Mouse (Mus musculus) myocyte (in vitro differentiated cells): ENCODE data around the gene Cabp7. TPM values are rescaled to one million over a fixed set of nuclear protein-coding genes. Genes with fewer than 3 reads are reported as not detected.

Experiments
- H3K27me3 ChIP-seq: one replicate; pipeline ENCODE4 v1.6.1; 2011; ENCODE audit not compliant: control insufficient read depth, insufficient read depth, insufficient read length
- H3K36me3 ChIP-seq: one replicate; pipeline ENCODE4 v1.6.1; 2011; ENCODE audit not compliant: control insufficient read depth, insufficient read depth
- H3K4me2 ChIP-seq: one replicate; pipeline ENCODE4 v1.6.1; 2011; ENCODE audit warnings: low read depth, control low read depth
- H3K4me3 ChIP-seq: one replicate; pipeline ENCODE4 v1.5.1; 2011; ENCODE audit warnings: mild to moderate bottlenecking, control low read depth, moderate library complexity
- H3K79me2 ChIP-seq: one replicate; pipeline ENCODE4 v1.6.1; 2011; ENCODE audit not compliant: control insufficient read depth, insufficient read depth
- H3ac ChIP-seq: one replicate; pipeline ENCODE4 v1.6.1; 2011; ENCODE audit not compliant: control insufficient read depth, insufficient read length
- CEBPB ChIP-seq: IDR thresholded peaks from 2 replicates; pipeline ENCODE4 v1.6.1; 2011; ENCODE audit warnings: mild to moderate bottlenecking, moderate library complexity; ENCODE audit not compliant: poor library complexity, insufficient read depth, severe bottlenecking
- E2F4 ChIP-seq: IDR thresholded peaks from one replicate; pipeline ENCODE4 v1.6.1; 2011; ENCODE audit warnings: mild to moderate bottlenecking, control low read depth, moderate library complexity; ENCODE audit not compliant: insufficient read depth
- MAX ChIP-seq: IDR thresholded peaks from one replicate; pipeline ENCODE4 v1.6.1; 2011; ENCODE audit warnings: low read depth, mild to moderate bottlenecking, control low read depth
- MYOD1 ChIP-seq, 3 experiments: IDR thresholded peaks; one replicate each; pipeline ENCODE4 v1.6.1; 2011; ENCODE audit warnings: control low read depth in 2 of 3, low read depth in 2 of 3, mild to moderate bottlenecking in 2 of 3, moderate library complexity in 1 of 3; ENCODE audit not compliant: insufficient read length in 2 of 3, control insufficient read depth in 1 of 3
- MYOG ChIP-seq, 3 experiments: IDR thresholded peaks; one replicate each; pipeline ENCODE4 v1.6.1; 2011; ENCODE audit warnings: control low read depth in 2 of 3, low read depth in 2 of 3, mild to moderate bottlenecking in 2 of 3; ENCODE audit not compliant: insufficient read length in 2 of 3, control insufficient read depth in 1 of 3, insufficient read depth in 1 of 3
- POLR2A ChIP-seq: IDR thresholded peaks from one replicate; pipeline ENCODE4 v1.6.1; 2011; ENCODE audit warnings: low read depth, mild to moderate bottlenecking, control low read depth, moderate library complexity; ENCODE audit not compliant: insufficient read length
- POLR2AphosphoS2 ChIP-seq: IDR thresholded peaks from one replicate; pipeline ENCODE4 v1.6.1; 2011; ENCODE audit warnings: low read depth, control low read depth; ENCODE audit not compliant: insufficient read length
- REST ChIP-seq: IDR thresholded peaks from one replicate; pipeline ENCODE4 v1.6.1; 2011; ENCODE audit warnings: mild to moderate bottlenecking, control low read depth, moderate library complexity; ENCODE audit not compliant: insufficient read depth, insufficient read length
- SRF ChIP-seq: IDR thresholded peaks from one replicate; pipeline ENCODE4 v1.6.1; 2011; ENCODE audit warnings: low read depth; ENCODE audit not compliant: control insufficient read depth, insufficient read length
- TCF12 ChIP-seq: IDR thresholded peaks from one replicate; pipeline ENCODE4 v1.6.1; 2011; ENCODE audit warnings: mild to moderate bottlenecking, control low read depth; ENCODE audit not compliant: poor library complexity, insufficient read depth, severe bottlenecking
- TCF3 ChIP-seq: IDR thresholded peaks from one replicate; pipeline ENCODE4 v1.6.1; 2011; ENCODE audit warnings: low read depth, control low read depth; ENCODE audit not compliant: insufficient read length
- USF1 ChIP-seq: IDR thresholded peaks from one replicate; pipeline ENCODE4 v1.6.1; 2011; ENCODE audit warnings: low read depth, mild to moderate bottlenecking, control low read depth, moderate library complexity
- polyA plus RNA-seq: library from polyadenylated mRNA; unstranded; fragments of >200 nt; fragmentation: generic; extraction: Trizol; gene quantifications from one replicate; pipeline ENCODE4 v1.2.1, GENCODE M21; 2012; ENCODE audit warnings: missing spikeins

Cabp7 gene
- polyA plus RNA-seq, 1 experiment: 0.08 TPM

DNA sequence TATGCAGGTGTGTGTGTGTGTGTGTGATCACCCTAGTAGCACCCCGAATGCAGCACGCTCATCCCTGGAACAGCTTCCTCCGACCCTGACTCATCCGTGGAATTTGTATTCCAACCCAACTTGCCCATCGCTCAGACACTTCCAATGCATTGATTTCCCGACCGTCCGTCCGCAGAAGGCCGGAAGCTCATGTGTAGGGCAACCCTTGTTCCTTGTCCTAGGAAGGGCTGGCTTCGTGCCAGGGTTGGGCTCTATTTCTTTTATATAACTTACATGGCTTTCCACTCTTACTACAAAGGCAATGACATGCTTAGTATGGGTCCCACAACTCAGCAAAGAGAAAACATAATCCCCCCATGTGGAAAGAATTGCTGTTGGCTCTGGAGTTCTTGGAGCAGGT lies 54.4 kb downstream of the Cabp7 start:
- no peaks in the 10 kb centered on the region for H3K27me3 ChIP-seq
- TF ChIP-seq POLR2AphosphoS2 (no peak), SRF (no peak), TCF12 (no peak), MAX (no peak), MYOD1 (IDR thresholded peaks at IDR 0.05; ENCODE audit: control insufficient read depth in 1 of 3, insufficient read length in 2 of 3, low read depth in 2 of 3) (no peak), POLR2A (no peak), TCF3 (no peak), MYOG (IDR thresholded peaks at IDR 0.05; ENCODE audit: control insufficient read depth in 1 of 3, insufficient read depth in 1 of 3, insufficient read length in 2 of 3, low read depth in 2 of 3) (no peak), USF1 (no peak), REST (no peak), CEBPB (no peak), E2F4 (no peak)
- no peaks in the 10 kb centered on the region for H3K79me2 ChIP-seq
- no peak overlapping the region for H3ac ChIP-seq
- H3K4me3 ChIP-seq: no peak overlapping the region
- H3K4me2 ChIP-seq: no peak overlapping the region
- H3K36me3 ChIP-seq: no peaks in the 10 kb centered on the region

DNA sequence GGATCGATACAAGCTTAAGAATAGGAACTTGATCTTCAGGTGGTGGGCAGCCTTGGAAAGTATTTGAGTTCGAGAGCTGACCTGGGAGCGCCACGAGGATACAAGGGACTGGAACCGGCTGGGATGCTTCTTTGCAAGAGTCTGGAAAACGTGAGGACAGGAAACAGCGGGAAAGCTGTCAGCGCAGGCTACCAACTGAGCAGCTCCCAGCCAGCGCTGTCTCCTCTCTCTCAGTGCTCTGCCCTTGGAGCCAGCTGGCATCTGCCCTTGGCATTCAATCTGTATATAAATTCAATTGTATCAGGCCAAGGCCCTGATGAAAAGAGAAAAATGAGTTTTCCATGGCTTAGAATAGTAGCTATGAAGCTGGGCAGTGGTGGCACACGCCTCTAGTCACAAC lies 55.4 kb downstream of the Cabp7 start:
- no peak overlapping the region for H3ac ChIP-seq
- H3K4me2 ChIP-seq: no peak overlapping the region
- H3K27me3 ChIP-seq: no peaks in the 10 kb centered on the region
- no peaks in the 10 kb centered on the region for H3K79me2 ChIP-seq
- no peak overlapping the region for H3K4me3 ChIP-seq
- no peak for TF ChIP-seq POLR2A
- TF ChIP-seq SRF: no peak
- no peak for TF ChIP-seq USF1
- TF ChIP-seq TCF12: no peak
- no peak for TF ChIP-seq MAX
- no peak for TF ChIP-seq E2F4
- no peak for TF ChIP-seq REST
- no peak for TF ChIP-seq TCF3
- TF ChIP-seq MYOD1 (IDR thresholded peaks at IDR 0.05; ENCODE audit: control insufficient read depth in 1 of 3, insufficient read length in 2 of 3, low read depth in 2 of 3): no peak
- no peak for TF ChIP-seq POLR2AphosphoS2
- TF ChIP-seq CEBPB: no peak
- TF ChIP-seq MYOG (IDR thresholded peaks at IDR 0.05; ENCODE audit: control insufficient read depth in 1 of 3, insufficient read depth in 1 of 3, insufficient read length in 2 of 3, low read depth in 2 of 3): no peak
- H3K36me3 ChIP-seq: no peaks in the 10 kb centered on the region

DNA sequence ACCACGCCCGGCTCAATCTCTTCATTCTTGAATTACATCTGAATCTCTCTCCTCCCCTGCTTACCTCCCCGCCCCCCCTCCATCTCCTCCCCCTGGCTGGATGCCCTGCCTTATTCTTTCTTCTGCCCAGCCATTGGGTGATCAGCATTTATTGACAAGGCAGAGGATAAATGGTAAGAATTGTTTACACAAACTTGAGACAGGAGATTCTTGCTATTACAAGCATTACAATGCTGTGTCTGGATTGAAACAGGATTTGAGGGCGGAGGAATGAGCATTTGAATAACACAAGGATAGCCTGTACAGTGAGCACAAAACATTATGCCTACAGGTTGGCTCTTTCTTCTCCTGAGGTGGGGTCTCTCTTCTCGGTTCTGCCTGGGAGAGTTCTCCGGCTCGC lies 56.2 kb downstream of the Cabp7 start:
- Histone ChIP-seq H3K27me3 (no peaks in the 10 kb centered on the region), H3K79me2 (no peaks in the 10 kb centered on the region), H3K4me3 (no peak overlapping the region), H3ac (no peak overlapping the region), H3K36me3 (no peaks in the 10 kb centered on the region), H3K4me2 (no peak overlapping the region)
- no peak for TF ChIP-seq USF1
- no peak for TF ChIP-seq REST
- TF ChIP-seq TCF3: no peak
- no peak for TF ChIP-seq CEBPB
- no peak for TF ChIP-seq E2F4
- TF ChIP-seq SRF: no peak
- no peak for TF ChIP-seq MYOD1 (IDR thresholded peaks at IDR 0.05; ENCODE audit: control insufficient read depth in 1 of 3, insufficient read length in 2 of 3, low read depth in 2 of 3)
- no peak for TF ChIP-seq MAX
- no peak for TF ChIP-seq MYOG (IDR thresholded peaks at IDR 0.05; ENCODE audit: control insufficient read depth in 1 of 3, insufficient read depth in 1 of 3, insufficient read length in 2 of 3, low read depth in 2 of 3)
- TF ChIP-seq POLR2A: no peak
- TF ChIP-seq POLR2AphosphoS2: no peak
- TF ChIP-seq TCF12: no peak

DNA sequence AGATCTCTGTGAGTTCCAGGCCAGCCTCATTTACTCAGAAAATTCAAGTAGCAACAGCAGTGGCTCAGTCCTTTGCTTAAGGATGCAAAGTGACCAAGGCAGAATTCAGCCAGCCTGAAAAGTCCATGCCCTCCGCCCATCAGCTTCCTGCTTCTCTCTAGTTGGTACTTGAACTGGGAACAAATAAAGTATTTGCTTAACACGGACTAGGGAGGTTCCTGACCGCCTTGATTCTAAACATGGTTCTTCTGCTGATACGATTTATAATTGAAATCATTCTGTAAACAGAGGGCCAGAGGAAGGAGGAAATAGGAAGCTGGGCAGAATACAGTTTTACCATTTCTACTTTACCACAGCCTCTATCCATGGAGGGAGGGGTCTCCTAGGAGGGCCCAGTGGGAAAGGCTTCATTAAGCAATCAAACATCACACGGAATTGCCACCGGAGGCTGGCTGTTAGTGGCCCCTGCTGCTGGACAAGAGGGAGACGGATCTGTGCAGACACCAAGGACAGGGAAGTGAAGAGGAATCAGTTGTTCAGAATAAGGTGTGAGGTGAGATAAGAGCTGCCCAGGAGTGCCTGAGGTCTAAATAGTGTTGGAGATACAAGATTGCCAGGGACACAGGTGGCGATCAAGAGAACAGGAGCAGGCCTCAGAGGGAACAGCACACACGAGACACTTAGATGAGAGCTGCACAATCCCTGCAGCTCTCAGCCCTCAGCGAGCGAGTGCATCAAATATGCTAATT lies 57.8 kb downstream of the Cabp7 start:
- Histone ChIP-seq H3K4me2 (no peak overlapping the region), H3K36me3 (peaks cover 3% of the 10 kb centered on the region), H3ac (no peak overlapping the region), H3K79me2 (no peaks in the 10 kb centered on the region), H3K4me3 (no peak overlapping the region), H3K27me3 (no peaks in the 10 kb centered on the region)
- TF ChIP-seq USF1: no peak
- no peak for TF ChIP-seq E2F4

DNA sequence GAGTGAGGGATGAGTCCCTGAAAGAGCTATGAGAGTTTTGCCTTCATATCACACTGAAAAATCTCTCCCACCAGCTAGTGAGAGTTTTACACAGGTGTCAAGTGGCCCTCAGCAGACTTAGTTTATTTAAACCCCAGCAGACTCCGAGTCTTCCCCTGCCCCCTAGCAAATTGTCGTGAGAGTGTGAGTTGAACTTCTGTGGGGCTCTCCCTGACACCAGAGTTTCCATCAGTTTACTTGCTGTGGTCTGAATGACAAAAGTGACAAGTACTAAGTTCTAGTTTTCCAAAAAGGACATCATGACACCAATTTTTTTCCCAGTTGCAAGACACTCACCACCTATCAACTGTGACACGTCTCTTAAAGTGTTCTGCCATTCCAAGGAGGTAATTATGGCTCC lies 58.7 kb downstream of the Cabp7 start:
- Histone ChIP-seq H3K27me3 (no peaks in the 10 kb centered on the region), H3K79me2 (no peaks in the 10 kb centered on the region), H3K36me3 (peaks cover 9% of the 10 kb centered on the region), H3ac (no peak overlapping the region), H3K4me2 (no peak overlapping the region), H3K4me3 (no peak overlapping the region)
- TF ChIP-seq POLR2AphosphoS2: no peak
- no peak for TF ChIP-seq USF1
- TF ChIP-seq CEBPB: no peak
- TF ChIP-seq MYOD1 (IDR thresholded peaks at IDR 0.05; ENCODE audit: control insufficient read depth in 1 of 3, insufficient read length in 2 of 3, low read depth in 2 of 3): no peak
- TF ChIP-seq POLR2A: no peak
- no peak for TF ChIP-seq REST
- TF ChIP-seq MAX: no peak
- TF ChIP-seq E2F4: no peak
- TF ChIP-seq TCF3: no peak
- no peak for TF ChIP-seq MYOG (IDR thresholded peaks at IDR 0.05; ENCODE audit: control insufficient read depth in 1 of 3, insufficient read depth in 1 of 3, insufficient read length in 2 of 3, low read depth in 2 of 3)
- TF ChIP-seq SRF: no peak
- no peak for TF ChIP-seq TCF12
